Mouse (Mus musculus) myocyte (in vitro differentiated cells): ENCODE results near the gene Tmem72.

Experiments used
- E2F4 ChIP-seq: IDR thresholded peaks from one replicate; pipeline ENCODE4 v1.6.1; 2011; ENCODE audit warnings: mild to moderate bottlenecking, control low read depth, moderate library complexity; ENCODE audit not compliant: insufficient read depth
- MAX ChIP-seq: IDR thresholded peaks from one replicate; pipeline ENCODE4 v1.6.1; 2011; ENCODE audit warnings: low read depth, mild to moderate bottlenecking, control low read depth

GRCm38 (mm10) chr6:116724489-116725160, 7.9 kb upstream of the Tmem72 start:
- TF ChIP-seq E2F4, result no peak
- TF ChIP-seq MAX, result no peak
